Mouse (Mus musculus) macrophage (primary cell): ENCODE results near the gene Lhx4. TPM values are rescaled to one million over a fixed set of nuclear protein-coding genes. Genes with fewer than 3 reads are reported as not detected.

Experiments used
- polyA plus RNA-seq: library from polyadenylated mRNA; stranded (reverse); fragments of 250-400 nt; gene quantifications from 3 replicates; pipeline ENCODE4 v1.2.4, GENCODE M21; 2018; ENCODE audit warnings: inconsistent platforms

The Lhx4 gene
- polyA plus RNA-seq, 1 experiment from 2014 or later, result not detected

Other genes with a start within 250 kb of the Lhx4 start
- 41.8 to 46.5 TPM (median 44.6 TPM) in 3 replicates for gene Acbd6, start 193.6 kb downstream of the Lhx4 start, polyA plus RNA-seq
- 7.9 to 13.0 TPM (median 10.6 TPM) in 3 replicates for gene Qsox1, start 61.2 kb upstream of the Lhx4 start, polyA plus RNA-seq
- 15.1 to 24.6 TPM (median 18.4 TPM) in 3 replicates for gene Cep350, start 221.6 kb upstream of the Lhx4 start, polyA plus RNA-seq